Mouse (Mus musculus) inflammation-experienced regulatory T-cells, adult 16 weeks (primary cell): ENCODE data around the gene Gm10160. TPM values are rescaled to one million over a fixed set of nuclear protein-coding genes. Genes with fewer than 3 reads are reported as not detected.

Source experiments
- polyA plus RNA-seq: library from polyadenylated mRNA; unstranded; fragments of 100-300 nt; shearing (Covaris generic); gene quantifications from one replicate; pipeline ENCODE4 v1.2.1, GENCODE M21; 2017

Gene Gm10160
- not detected for polyA plus RNA-seq

DNA sequence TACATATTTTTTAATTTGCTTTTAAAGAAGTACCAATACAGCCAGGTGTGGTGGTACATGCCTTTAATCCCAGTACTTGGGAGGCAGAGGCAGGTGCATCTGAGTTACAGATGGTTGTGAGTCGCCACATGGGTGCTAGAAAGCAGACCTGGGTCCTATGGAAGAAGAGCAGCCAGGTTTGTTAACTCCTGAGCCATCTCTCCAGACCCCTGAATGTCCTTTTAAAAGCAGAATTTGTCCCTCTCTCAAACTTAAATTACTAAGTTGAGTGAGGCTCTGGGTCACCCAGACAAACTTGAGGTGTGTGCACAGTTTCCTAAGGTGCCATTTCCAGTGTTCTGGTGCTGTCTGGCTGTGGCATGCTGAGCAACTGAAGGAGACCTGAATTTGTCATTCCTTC is at the start of gene Gm10160:
Gm10160 (minus strand) TSS at position 101 of the 400 bp plus-strand sequence.

GRCm38 (mm10) chr7:81858968-81859721 is 3.6 kb upstream of the Gm10160 start, which contains the start of gene Tm6sf1:
Gene Tm6sf1 (plus strand): TSS chr7:81859001.

GRCm38 (mm10) chr7:81829379-81829894 is 26.2 kb downstream of the Gm10160 start, which contains the start of gene Btbd1:
Gene Btbd1 (minus strand): TSS chr7:81829431.

Other genes starting within 250 kb of the Gm10160 start
- gene Homer2, start 148.3 kb downstream of the Gm10160 start, polyA plus RNA-seq: not detected
- 164 TPM for gene Ramac, start 92.9 kb downstream of the Gm10160 start, polyA plus RNA-seq
- gene 3110040N11Rik, start 66.3 kb downstream of the Gm10160 start, polyA plus RNA-seq: 67.2 TPM
- 8.2 TPM for gene Btbd1, start 26.4 kb downstream of the Gm10160 start, polyA plus RNA-seq
- 12.4 TPM for gene Tm6sf1, start 3.2 kb upstream of the Gm10160 start, polyA plus RNA-seq
- 6.6 TPM for gene Hdgfl3, start 78.7 kb upstream of the Gm10160 start, polyA plus RNA-seq
- gene Bnc1, start 136.5 kb upstream of the Gm10160 start, polyA plus RNA-seq: not detected